Mouse (Mus musculus) heart, embryonic 10.5 days (tissue): Measurements from ENCODE around the gene Ptgfr. TPM values are rescaled to one million over a fixed set of nuclear protein-coding genes. Genes with fewer than 3 reads are reported as not detected.

Experiments used
- DNase-seq: peaks from one replicate; pipeline ENCODE4 v3.0.0-alpha.2; 2017; ENCODE audit warnings: low spot score
- H3K27ac ChIP-seq: fragments of 300-500 bp; sonication (generic); 2 replicates; pipeline ENCODE4 v1.5.1; 2016; ENCODE audit warnings: mild to moderate bottlenecking
- H3K27me3 ChIP-seq: fragments of 300-500 bp; sonication (generic); 2 replicates; pipeline ENCODE4 v1.6.1; 2016; ENCODE audit warnings: mild to moderate bottlenecking; ENCODE audit not compliant: poor library complexity, insufficient read depth, severe bottlenecking
- H3K36me3 ChIP-seq: fragments of 300-500 bp; sonication (generic); 2 replicates; pipeline ENCODE4 v1.6.1; 2016; ENCODE audit warnings: mild to moderate bottlenecking, moderate library complexity
- H3K4me1 ChIP-seq: fragments of 300-500 bp; sonication (generic); 2 replicates; pipeline ENCODE4 v1.6.1; 2016; ENCODE audit warnings: mild to moderate bottlenecking
- H3K4me3 ChIP-seq: fragments of 300-500 bp; sonication (generic); 2 replicates; pipeline ENCODE4 v1.5.1; 2016; ENCODE audit warnings: mild to moderate bottlenecking, moderate library complexity
- H3K9me3 ChIP-seq: fragments of 300-500 bp; sonication (generic); 2 replicates; pipeline ENCODE4 v1.6.1; 2016; ENCODE audit warnings: mild to moderate bottlenecking, moderate library complexity
- WGBS: fragments of 180-500 bp; shearing (Covaris S2); methylation state at CpG from one replicate; pipeline ENCODE4 v1.1.7; 2016; 5-methylcytosine and 5-hydroxymethylcytosine counted together
- polyA plus RNA-seq: library from polyadenylated mRNA; unstranded; fragments of >200 nt; fragmentation: Nextera tagmentation; extraction: Ambion mirVana; gene quantifications from 2 replicates; pipeline ENCODE4 v1.2.1, GENCODE M21; 2016

The Ptgfr gene
- polyA plus RNA-seq, 1 experiment from 2014 or later: 1.1 TPM

- DNase-seq: no peak
- Histone ChIP-seq H3K27ac (no peak overlapping the region), H3K27me3 (no peaks in the 10 kb centered on the region), H3K4me1 (no peaks in the 10 kb centered on the region), H3K36me3 (no peaks in the 10 kb centered on the region), H3K9me3 (no peaks in the 10 kb centered on the region), H3K4me3 (no peak overlapping the region)
- 84% methylated on average over 11 of the region's 11 CpGs for WGBS
Measured at GRCm38 (mm10) chr3:151827950-151828610, 9.3 kb downstream of the Ptgfr start.

GRCm38 (mm10) chr3:151819811-151820210 is 17.6 kb downstream of the Ptgfr start:
- WGBS: 77% methylated on average over 4 of the region's 4 CpGs

GRCm38 (mm10) chr3:151818265-151818664 is 19.2 kb downstream of the Ptgfr start:
- H3K27me3 ChIP-seq: no peaks in the 10 kb centered on the region
- no peak overlapping the region for H3K4me3 ChIP-seq
- H3K36me3 ChIP-seq: no peaks in the 10 kb centered on the region
- 80% methylated on average over 6 of the region's 6 CpGs for WGBS
- no peaks in the 10 kb centered on the region for H3K4me1 ChIP-seq
- DNase-seq: no peak
- no peaks in the 10 kb centered on the region for H3K9me3 ChIP-seq
- no peak overlapping the region for H3K27ac ChIP-seq

More at GRCm38 (mm10) chr3:151819811-151820210, 17.6 kb downstream of the Ptgfr start:
- Histone ChIP-seq H3K27me3 (no peaks in the 10 kb centered on the region), H3K27ac (no peak overlapping the region), H3K4me3 (no peak overlapping the region), H3K4me1 (no peaks in the 10 kb centered on the region), H3K9me3 (no peaks in the 10 kb centered on the region), H3K36me3 (no peaks in the 10 kb centered on the region)
- DNase-seq: no peak

GRCm38 (mm10) chr3:151808613-151809012 is 28.8 kb downstream of the Ptgfr start:
- no peak overlapping the region for H3K4me3 ChIP-seq
- WGBS: 67% methylated on average over 2 of the region's 2 CpGs
- no peak for DNase-seq
- no peaks in the 10 kb centered on the region for H3K9me3 ChIP-seq
- no peaks in the 10 kb centered on the region for H3K4me1 ChIP-seq
- H3K27ac ChIP-seq: no peak overlapping the region
- no peaks in the 10 kb centered on the region for H3K27me3 ChIP-seq
- no peaks in the 10 kb centered on the region for H3K36me3 ChIP-seq

- 80% methylated on average over 8 of the region's 8 CpGs for WGBS
- Histone ChIP-seq H3K4me1 (no peaks in the 10 kb centered on the region), H3K27me3 (no peaks in the 10 kb centered on the region), H3K27ac (no peak overlapping the region), H3K4me3 (no peak overlapping the region), H3K36me3 (no peaks in the 10 kb centered on the region), H3K9me3 (no peaks in the 10 kb centered on the region)
- DNase-seq: no peak
Measured at GRCm38 (mm10) chr3:151788622-151789021, 48.8 kb downstream of the Ptgfr start.

- no peaks in the 10 kb centered on the region for H3K4me1 ChIP-seq
- no peak overlapping the region for H3K27ac ChIP-seq
- H3K27me3 ChIP-seq: no peaks in the 10 kb centered on the region
- no peaks in the 10 kb centered on the region for H3K36me3 ChIP-seq
- no peak for DNase-seq
- H3K4me3 ChIP-seq: no peak overlapping the region
- WGBS: 66% methylated on average over 4 of the region's 4 CpGs
- no peaks in the 10 kb centered on the region for H3K9me3 ChIP-seq
Measured at GRCm38 (mm10) chr3:151775089-151775488, 62.3 kb downstream of the Ptgfr start.

- Histone ChIP-seq H3K36me3 (no peaks in the 10 kb centered on the region), H3K9me3 (no peaks in the 10 kb centered on the region), H3K4me3 (no peak overlapping the region), H3K27ac (no peak overlapping the region), H3K27me3 (no peaks in the 10 kb centered on the region), H3K4me1 (no peaks in the 10 kb centered on the region)
- WGBS: 61% methylated on average over 3 of the region's 3 CpGs
- no peak for DNase-seq
Measured at GRCm38 (mm10) chr3:151771074-151771473, 66.4 kb downstream of the Ptgfr start.

- no peak for DNase-seq
- Histone ChIP-seq H3K27ac (no peak within 1 kb of the TSS), H3K27me3 (no peaks in the 10 kb centered on the region), H3K9me3 (no peaks in the 10 kb centered on the region), H3K4me1 (no peaks in the 10 kb centered on the region), H3K4me3 (no peak within 1 kb of the TSS), H3K36me3 (no peaks in the 10 kb centered on the region)
- 76% methylated on average over 7 of the region's 7 CpGs for WGBS
Measured at GRCm38 (mm10) chr3:151749737-151750136, 87.7 kb downstream of the Ptgfr start, which contains the start of gene Ifi44. Gene Ifi44 (minus strand): TSS chr3:151749960.

GRCm38 (mm10) chr3:151748514-151748913 is 88.9 kb downstream of the Ptgfr start:
- H3K27ac ChIP-seq: no peak overlapping the region
- 79% methylated on average over 1 of the region's 1 CpGs for WGBS
- no peak overlapping the region for H3K4me3 ChIP-seq
- no peaks in the 10 kb centered on the region for H3K27me3 ChIP-seq
- no peak for DNase-seq
- no peaks in the 10 kb centered on the region for H3K4me1 ChIP-seq
- no peaks in the 10 kb centered on the region for H3K36me3 ChIP-seq
- H3K9me3 ChIP-seq: no peaks in the 10 kb centered on the region

Other genes with a start within 250 kb of the Ptgfr start
- gene Ifi44, start 87.7 kb downstream of the Ptgfr start, polyA plus RNA-seq: 0.11 TPM in 1 of 2 replicates, not detected in the other
- gene Ifi44l, start 74.7 kb downstream of the Ptgfr start, polyA plus RNA-seq: not detected in 2 replicates